Mouse (Mus musculus) bone marrow, adult 2 months (tissue): ENCODE measurements at regions not wholly inside any gene's neighbourhood (a gene's known extent, or its start where the extent isn't known, plus 50 kb on each side); places are given as distances from the start of the nearest gene placed in this dataset.

ENCODE experiments used
- CTCF ChIP-seq: fragments of 200-500 bp; IDR thresholded peaks from 2 replicates; pipeline ENCODE4 v1.5.1; 2011; ENCODE audit warnings: low read length, control low read depth; ENCODE audit not compliant: control insufficient read depth, insufficient read depth
- POLR2A ChIP-seq: fragments of 200-500 bp; IDR thresholded peaks from 2 replicates; pipeline ENCODE4 v1.6.1; 2011; ENCODE audit warnings: low read depth, mild to moderate bottlenecking, control low read depth, low read length, borderline replicate concordance; ENCODE audit not compliant: control insufficient read depth

DNA sequence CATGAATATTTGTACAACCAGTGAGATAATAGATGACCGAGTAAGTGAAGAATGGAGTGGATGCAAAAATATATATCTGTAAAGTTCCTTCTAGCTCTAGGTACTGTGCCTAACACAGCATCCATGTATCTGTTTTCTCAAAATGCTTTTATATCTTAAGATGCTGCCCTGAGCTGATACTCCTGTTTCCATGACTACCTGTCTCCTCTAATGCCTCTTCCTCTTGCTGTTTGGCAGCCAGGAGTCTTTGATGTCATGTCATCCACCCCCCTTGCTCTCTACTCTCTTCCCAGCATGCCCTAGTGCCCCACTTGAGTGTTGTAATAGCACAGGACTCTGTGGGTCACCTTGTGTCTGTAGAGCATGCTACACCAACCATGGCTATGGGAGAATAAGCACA is 95.2 kb upstream of the Id4 start:
- no peak for TF ChIP-seq CTCF
- TF ChIP-seq POLR2A: no peak
